Mouse (Mus musculus): ENCODE measurements around the gene Usp33.

The Usp33 gene

DNA sequence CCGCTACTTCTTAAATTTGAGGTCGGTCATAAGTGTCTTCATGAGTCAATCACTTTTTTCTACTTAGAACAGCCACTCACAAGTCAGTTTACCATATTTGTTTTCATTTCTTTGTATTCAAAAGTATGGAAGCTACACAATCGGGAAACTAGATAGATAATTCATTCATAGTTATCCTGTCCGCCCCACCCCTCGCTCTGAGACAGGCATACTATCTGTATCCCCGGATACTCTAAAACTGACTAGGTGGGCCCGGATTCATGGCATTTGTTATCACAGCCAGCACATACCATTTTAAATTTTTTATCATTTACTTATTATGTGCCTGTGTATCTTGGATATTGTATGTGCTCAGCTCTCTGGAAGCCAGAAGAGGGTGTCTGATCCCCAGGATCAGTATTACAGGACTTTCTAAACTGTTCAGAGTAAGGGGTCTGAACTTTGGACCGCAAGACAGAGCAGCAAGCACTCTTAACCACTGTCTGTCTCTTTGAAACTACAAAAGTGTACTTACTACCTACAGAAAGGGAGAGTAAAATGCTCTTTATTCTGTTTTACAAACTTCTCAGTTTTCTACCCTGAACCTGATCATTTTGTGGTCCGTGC lies 51.2 kb downstream of the Usp33 start:
- in situ Hi-C loops (cut with MboI, MseI), result loop anchor here in 1 of 2 experiments (5.0 kb wide), 1 partner anchor 315 kb away; the partner anchor contains the start of gene Pigk

- in situ Hi-C loops (cut with MboI, MseI), result no loop called here
Measured at GRCm38 (mm10) chr3:152400441-152400840, 54.2 kb downstream of the Usp33 start.

DNA sequence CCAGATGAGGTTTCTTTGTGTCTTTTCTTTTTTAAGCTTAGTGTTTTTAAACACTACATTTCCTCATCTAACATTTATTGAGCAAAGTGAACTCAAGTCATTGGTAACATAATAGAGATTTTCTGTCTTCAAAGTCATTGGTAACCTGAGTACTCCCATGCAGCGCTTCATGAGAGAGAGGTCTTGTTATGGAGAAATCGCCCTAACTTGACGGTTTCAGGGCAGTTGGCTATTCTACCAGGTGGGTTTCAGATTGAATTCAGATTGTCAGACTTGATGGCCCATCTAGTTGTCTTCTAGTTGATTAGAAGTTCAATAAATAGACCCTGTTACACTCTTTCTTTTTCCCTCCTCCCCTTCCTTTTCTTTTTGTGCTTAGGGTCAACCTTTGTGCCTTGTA lies 54.6 kb downstream of the Usp33 start:
- in situ Hi-C loops (cut with MboI, MseI), result no loop called here

DNA sequence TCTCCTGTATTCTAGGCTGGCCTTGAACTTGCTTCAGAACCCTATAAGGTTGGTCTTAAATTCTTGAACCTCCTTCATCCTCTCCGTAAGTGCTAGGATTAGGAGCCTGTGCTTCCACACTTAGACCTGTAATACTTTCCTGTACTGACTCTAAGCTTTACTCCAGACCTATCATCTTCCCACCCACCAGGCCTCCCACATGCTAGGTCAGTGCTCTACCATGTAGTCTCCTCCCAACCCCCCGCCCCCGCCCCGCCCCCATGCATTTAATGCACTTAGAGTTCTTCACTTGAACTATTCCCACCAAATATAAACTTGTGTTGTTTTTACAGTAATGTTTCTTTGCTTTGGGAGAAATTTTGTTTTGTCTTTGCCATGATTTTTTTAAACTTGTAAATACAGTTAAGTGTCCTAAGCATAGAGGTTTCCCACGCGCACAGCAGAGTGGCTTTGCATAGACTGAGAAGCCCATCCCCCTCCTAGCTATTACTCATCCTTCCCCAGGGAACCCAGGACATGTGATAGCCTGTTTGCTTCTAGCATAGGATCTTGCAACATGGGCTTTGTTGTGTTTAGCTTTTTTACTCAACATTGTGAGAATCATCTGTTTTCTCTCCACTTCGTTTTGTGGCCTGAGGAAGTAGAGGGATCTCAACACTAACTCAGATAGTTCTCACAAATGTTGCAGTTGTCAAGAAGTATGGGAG lies 55.8 kb downstream of the Usp33 start:
- in situ Hi-C loops (cut with MboI, MseI), result no loop called here

DNA sequence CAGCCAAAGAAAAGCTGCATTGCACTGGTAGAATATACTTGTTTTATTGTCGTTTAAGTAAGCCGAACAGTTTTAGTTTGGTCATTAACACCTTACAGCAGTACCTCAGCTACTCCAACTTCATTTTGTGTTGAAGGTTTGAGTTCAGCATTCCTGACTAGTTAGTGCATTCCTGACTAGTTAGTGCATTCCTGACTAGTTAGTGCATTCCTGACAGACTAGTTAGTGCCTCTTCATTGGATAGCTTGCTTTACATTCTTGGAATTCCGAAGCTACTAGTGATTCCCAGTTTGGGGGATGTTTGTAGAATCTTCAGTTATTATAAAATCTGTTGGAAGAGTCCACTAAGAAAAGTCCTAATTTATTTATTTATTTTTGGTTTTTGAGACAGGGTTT lies 56.4 kb downstream of the Usp33 start:
- in situ Hi-C loops (cut with MboI, MseI), result no loop called here

DNA sequence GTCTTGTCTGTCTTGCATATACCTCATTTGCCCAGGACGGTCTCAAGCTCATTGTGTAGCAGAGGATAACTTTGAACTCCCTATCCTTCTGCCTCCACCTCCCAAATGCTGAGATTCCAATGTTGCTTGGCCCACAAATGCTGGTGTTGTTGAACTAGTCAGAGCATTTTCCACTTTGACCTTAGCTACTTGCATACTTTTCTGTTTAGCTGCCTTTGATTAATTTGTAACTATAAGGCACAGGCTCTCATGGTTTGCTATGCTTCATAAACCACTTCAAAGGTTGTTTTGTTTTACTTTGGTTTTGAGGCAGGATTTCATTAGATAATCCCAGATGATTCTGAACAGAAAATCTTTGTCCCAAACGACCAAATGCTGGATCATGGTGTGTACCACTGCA lies 57.5 kb downstream of the Usp33 start:
- in situ Hi-C loops (cut with MboI, MseI), result no loop called here

DNA sequence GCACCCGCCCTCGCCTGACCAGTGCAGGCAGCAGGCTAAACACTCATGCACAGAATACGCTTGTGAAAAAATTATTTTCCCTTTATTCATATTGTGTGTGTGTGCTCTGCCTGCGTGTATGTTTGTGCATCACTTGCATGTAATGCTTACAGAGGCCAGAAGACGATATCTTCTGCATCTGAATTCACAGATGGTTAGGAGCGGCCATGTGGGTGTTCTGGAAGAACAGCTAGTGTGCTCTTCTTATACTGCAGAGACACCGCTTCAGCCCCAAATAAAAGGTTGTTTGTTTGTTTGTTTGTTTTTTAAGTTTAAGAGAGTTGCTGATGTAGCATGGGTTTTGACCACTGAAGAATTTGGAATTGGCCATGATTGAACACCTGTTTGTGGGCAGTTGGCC lies 59.1 kb downstream of the Usp33 start:
- in situ Hi-C loops (cut with MboI, MseI), result no loop called here

GRCm38 (mm10) chr3:152405978-152406640 lies 59.8 kb downstream of the Usp33 start:
- in situ Hi-C loops (cut with MboI, MseI), result no loop called here

- in situ Hi-C loops (cut with MboI, MseI), result no loop called here
Measured at GRCm38 (mm10) chr3:152410980-152411551, 64.8 kb downstream of the Usp33 start.

DNA sequence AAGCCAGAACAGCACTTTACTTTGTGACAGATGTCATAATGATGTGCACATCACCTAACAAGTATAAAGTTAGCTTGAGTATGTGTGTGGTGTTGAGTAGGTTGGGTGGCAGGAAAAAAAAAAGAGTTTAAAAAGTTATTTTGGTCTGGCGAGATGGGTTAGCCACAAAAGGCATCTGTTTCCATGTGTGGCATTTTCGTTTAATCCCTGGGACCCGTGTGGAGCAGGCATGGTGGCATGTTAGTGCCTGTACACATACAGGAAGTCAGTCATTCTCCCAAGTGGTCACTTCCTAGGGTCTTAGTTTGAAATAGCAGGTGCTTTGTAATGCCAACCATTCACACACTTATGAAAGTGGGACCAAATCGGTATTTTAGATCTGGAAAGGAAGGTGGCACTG lies 66.1 kb downstream of the Usp33 start:
- in situ Hi-C loops (cut with MboI, MseI), result no loop called here

DNA sequence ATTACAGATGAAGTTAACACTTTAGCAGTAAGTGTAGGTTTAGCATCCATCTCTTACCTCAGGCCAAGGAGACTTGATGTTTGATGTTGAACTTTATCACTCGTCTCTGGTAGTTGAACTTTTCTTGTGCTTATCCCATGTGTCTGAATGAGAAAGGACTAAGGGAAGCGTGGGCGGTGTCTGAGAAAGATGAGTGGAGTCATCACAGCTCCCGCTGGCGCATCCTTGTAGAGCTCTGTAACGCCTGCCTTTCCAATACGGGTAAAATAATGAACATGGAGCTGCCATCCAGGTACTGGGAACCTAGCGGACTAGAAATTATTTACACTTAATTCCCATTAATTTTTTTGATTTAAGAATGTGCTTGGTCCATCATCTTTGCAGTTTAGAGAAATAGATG lies 82.6 kb downstream of the Usp33 start:
- in situ Hi-C loops (cut with MboI, MseI), result no loop called here

GRCm38 (mm10) chr3:152432677-152433076 lies 86.4 kb downstream of the Usp33 start:
- in situ Hi-C loops (cut with MboI, MseI), result no loop called here

GRCm38 (mm10) chr3:152435590-152435989 lies 89.3 kb downstream of the Usp33 start:
- in situ Hi-C loops (cut with MboI, MseI), result no loop called here

- in situ Hi-C loops (cut with MboI, MseI), result no loop called here
Measured at GRCm38 (mm10) chr3:152438068-152438467, 91.8 kb downstream of the Usp33 start.

- in situ Hi-C loops (cut with MboI, MseI), result no loop called here
Measured at GRCm38 (mm10) chr3:152442795-152443194, 96.5 kb downstream of the Usp33 start.

Measured in T-helper 17 cell (primary cell).